Comparison of ENCODE assay signal across 21 mouse cellular contexts in the genomic region with DNA sequence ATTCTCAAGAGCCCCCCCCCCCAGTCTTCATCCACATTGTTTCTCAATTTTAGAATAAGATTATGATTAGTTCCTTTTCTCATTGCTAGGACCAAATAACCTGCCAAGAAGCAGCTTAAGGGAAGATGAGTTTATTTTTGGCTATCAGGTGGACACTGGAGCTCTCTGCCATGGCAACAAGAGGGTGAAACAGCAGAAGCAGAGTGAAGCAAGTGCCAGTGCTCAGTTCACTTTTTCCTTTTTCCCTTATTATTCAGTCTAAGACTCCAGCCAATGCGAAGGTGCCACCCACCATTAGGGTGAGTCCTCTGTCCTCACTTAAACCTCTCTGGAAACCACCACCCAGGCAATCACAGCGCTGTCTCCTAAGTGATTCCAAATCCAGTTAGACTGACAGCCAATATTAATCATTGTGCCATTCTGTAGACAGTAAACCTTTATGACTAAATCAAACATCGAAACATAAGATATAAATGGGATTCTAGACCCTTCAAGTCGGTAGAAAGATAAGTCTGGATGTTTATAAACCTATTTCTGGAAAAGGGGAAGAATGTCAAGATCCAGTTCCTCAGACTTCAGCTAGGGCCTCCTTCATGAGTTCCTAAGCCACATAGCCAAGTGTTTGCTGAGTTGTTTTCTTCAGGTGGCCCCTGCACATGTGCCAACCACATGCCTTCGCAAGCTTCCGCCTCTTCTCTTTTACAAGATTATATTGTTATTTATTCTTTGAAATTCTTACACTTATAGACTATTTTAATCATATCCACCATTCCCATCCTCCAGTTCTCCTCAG. TPM values are rescaled to one million over a fixed set of nuclear protein-coding genes. Genes with fewer than 3 reads are reported as not detected.
"Had no signal": no experiment of that assay in that cellular context is flagged by ENCODE, and none has a peak within 500 bp of the region (broad histone marks: within the 10 kb centered on the region; RNA-seq: fewer than 3 reads in every experiment).

No protein-coding gene starts in this region.

- H3K4me2 ChIP-seq: kidney, embryonic 15.5 days; liver, embryonic 13.5 days; lung, embryonic 14.5 days; midbrain, embryonic 11.5 days; midbrain, embryonic 15.5 days; neural tube, embryonic 13.5 days had no signal

- H3K4me3 ChIP-seq: kidney, embryonic 15.5 days; left cerebral cortex, adult 2 months; liver, embryonic 13.5 days; midbrain, embryonic 15.5 days; myocyte; neural tube, embryonic 13.5 days had no signal

- ATAC-seq: intestine, postnatal 0 days; midbrain, embryonic 15.5 days had no signal

- H3K9ac ChIP-seq: kidney, embryonic 15.5 days; liver, embryonic 13.5 days; lung, embryonic 14.5 days; midbrain, embryonic 15.5 days; neural tube, embryonic 13.5 days had no signal

- H3K27me3 ChIP-seq: kidney, embryonic 15.5 days; liver, embryonic 13.5 days; midbrain, embryonic 15.5 days; neural tube, embryonic 13.5 days had no signal

- H3K36me3 ChIP-seq: kidney, embryonic 15.5 days; liver, embryonic 13.5 days; midbrain, embryonic 15.5 days; neural tube, embryonic 13.5 days had no signal

- DNase-seq: kidney, adult 2 months; kidney, postnatal 10 days; kidney, postnatal 36 days; layer of hippocampus, postnatal 36 days; liver, embryonic 13.5 days; lung, embryonic 14.5 days; lung, postnatal 10 days; retina, postnatal 1 day; right cerebral cortex, postnatal 25 days; spleen, adult 18-20 months; thymus, adult 18-20 months; thymus, postnatal 36 days had no signal

- H3K4me1 ChIP-seq: kidney, embryonic 15.5 days; liver, embryonic 13.5 days; midbrain, embryonic 15.5 days; neural tube, embryonic 13.5 days had no signal

- H3K9me3 ChIP-seq: kidney, embryonic 15.5 days; liver, embryonic 13.5 days; midbrain, embryonic 15.5 days; neural tube, embryonic 13.5 days had no signal

- H3K27ac ChIP-seq: kidney, embryonic 15.5 days; left cerebral cortex, adult 2 months; liver, embryonic 13.5 days; macrophage; midbrain, embryonic 15.5 days; neural tube, embryonic 13.5 days had no signal

RNA-seq across cellular contexts. Expression of a gene that starts 23.2 kb away (rescaled TPM):
- total RNA-seq: megakaryocyte-erythroid progenitor cell, adult 5-6 weeks had no signal
